Mouse (Mus musculus): ENCODE results near the gene Nfia. TPM values are rescaled to one million over a fixed set of nuclear protein-coding genes. Genes with fewer than 3 reads are reported as not detected.

Gene Nfia
- polyA plus RNA-seq, 1 experiment from 2014 or later = 21.3 TPM

DNA sequence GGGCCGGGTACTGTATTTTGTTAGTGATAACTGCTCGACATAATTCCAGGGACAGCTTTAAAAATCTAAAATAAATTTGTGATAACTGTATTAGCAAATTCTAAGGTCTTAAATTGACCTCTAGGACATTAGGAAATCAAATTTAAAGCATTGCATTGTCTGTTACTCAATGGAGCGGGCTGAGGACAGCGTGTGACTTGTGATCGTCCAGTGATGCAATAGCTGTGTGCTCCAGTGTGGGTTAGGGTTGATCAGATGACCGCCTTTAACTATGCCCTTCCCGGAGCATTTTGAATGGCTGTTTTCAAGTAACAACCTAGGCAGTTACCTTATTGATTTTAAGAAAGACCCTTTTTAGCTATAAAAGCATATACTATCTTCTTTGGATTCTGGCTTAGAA, 42.0 kb downstream of the Nfia start:
- DNase-seq (ENCODE audit: low spot score) = no peak
- Histone ChIP-seq H3K27me3 (ENCODE audit: low read depth, poor library complexity, severe bottlenecking) (0 out of 2 replicates have a peak, but pooled peaks cover 5% of the 10 kb centered on the region), H3K36me3 (no peaks in the 10 kb centered on the region), H3K27ac (no peak overlapping the region), H3K9me3 (replicated peaks) (no peaks in the 10 kb centered on the region), H3K4me3 (no peak overlapping the region), H3K4me1 (no peaks in the 10 kb centered on the region)
- 93% methylated on average over 7 of the region's 7 CpGs for WGBS

- Histone ChIP-seq H3K9me3 (replicated peaks) (no peaks in the 10 kb centered on the region), H3K36me3 (no peaks in the 10 kb centered on the region), H3K27me3 (ENCODE audit: low read depth, poor library complexity, severe bottlenecking) (no peaks in the 10 kb centered on the region), H3K4me1 (no peaks in the 10 kb centered on the region), H3K27ac (no peak overlapping the region), H3K4me3 (no peak overlapping the region)
- DNase-seq (ENCODE audit: low spot score) = no peak
Observed at GRCm38 (mm10) chr4:97816001-97816400, 43.5 kb downstream of the Nfia start.

DNA sequence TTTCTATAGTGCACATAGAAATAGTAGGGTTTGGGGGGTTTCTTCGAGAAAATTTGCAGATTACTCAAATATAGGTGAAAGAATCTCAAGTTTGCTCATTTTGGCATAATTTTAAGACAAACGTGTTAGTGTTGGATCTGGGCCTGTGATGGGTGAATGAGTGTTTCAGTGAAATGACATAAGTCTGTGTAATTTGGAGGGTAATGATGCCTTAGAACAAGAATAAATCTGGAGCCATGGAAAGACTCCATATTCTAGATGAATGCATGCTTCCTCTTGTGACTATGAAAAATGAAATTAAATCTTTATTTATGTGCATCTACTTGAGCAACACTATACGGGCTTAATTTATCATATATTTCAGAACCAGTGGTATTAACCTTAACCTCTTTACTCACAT, 44.2 kb downstream of the Nfia start:
- 88% methylated on average over 3 of the region's 3 CpGs for WGBS
- Histone ChIP-seq H3K27ac (no peak overlapping the region), H3K9me3 (replicated peaks) (no peaks in the 10 kb centered on the region), H3K27me3 (ENCODE audit: low read depth, poor library complexity, severe bottlenecking) (no peaks in the 10 kb centered on the region), H3K36me3 (no peaks in the 10 kb centered on the region), H3K4me3 (no peak overlapping the region), H3K4me1 (no peaks in the 10 kb centered on the region)
- DNase-seq (ENCODE audit: low spot score) = no peak

DNA sequence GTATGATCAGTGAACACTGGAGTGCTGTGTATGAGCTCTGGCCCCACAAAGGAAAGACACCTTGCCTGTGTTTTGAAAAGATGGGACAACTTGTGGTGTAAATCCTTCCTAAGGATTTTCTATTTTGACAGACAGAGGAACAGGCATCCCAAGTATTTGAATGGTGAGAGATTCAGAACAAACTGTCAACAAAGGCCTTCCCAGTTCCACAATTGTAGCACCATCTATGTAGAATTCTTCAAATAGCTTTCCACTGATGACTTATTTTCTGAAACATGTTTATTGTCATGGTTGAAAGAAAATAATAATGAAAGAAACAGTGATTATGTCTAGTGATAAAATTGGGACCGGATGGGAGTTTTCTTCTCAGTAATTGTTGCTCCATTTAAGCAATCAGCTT, 45.2 kb downstream of the Nfia start:
- no peak for DNase-seq (ENCODE audit: low spot score)
- no peaks in the 10 kb centered on the region for H3K36me3 ChIP-seq
- H3K27me3 ChIP-seq (ENCODE audit: low read depth, poor library complexity, severe bottlenecking) = no peaks in the 10 kb centered on the region
- no peak overlapping the region for H3K27ac ChIP-seq
- no peaks in the 10 kb centered on the region for H3K4me1 ChIP-seq
- no peaks in the 10 kb centered on the region for H3K9me3 ChIP-seq (replicated peaks)
- no peak overlapping the region for H3K4me3 ChIP-seq
- 79% methylated on average over 1 of the region's 1 CpGs for WGBS

DNA sequence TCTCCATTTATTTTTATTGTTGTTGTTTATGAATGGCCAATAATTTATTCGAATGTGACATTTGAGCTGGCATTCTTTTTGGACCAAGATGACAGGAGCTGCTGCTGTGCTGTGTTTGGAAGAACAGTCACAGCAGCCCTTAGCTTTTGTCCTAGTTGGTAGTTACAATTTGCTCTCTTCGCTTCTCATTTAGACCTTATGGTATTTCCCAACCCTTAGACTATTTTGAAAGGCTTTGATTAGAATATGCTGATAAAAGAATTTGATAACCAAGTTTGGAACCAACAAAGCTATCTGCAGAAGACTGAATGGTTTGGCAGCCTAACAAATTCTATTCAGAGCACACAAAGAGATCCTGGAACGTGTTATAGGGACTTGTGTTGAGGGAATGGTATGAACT, 46.0 kb downstream of the Nfia start:
- WGBS = 88% methylated on average over 3 of the region's 3 CpGs
- DNase-seq (ENCODE audit: low spot score) = no peak
- Histone ChIP-seq H3K27ac (no peak overlapping the region), H3K27me3 (ENCODE audit: low read depth, poor library complexity, severe bottlenecking) (no peaks in the 10 kb centered on the region), H3K9me3 (replicated peaks) (no peaks in the 10 kb centered on the region), H3K36me3 (no peaks in the 10 kb centered on the region), H3K4me3 (no peak overlapping the region), H3K4me1 (no peaks in the 10 kb centered on the region)

DNA sequence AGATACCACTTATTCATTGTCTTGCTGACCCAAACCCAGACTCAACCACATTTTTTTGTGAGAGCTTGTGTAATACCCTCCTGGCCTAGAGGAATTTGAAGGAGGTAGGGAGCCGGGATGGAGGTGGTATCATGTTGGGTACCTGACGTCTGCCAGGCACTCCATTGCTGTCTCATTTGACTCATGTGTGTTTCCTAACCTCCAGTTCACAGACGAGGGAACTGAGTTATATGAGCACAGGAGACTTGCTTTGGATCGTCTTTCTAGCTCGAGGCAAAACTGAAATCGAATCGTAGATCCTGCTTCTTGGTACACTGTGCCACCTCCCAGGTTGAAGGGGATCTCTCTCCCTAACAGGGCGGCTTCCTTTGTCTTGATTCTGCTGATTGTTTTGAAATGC, 46.6 kb downstream of the Nfia start:
- WGBS = 82% methylated on average over 8 of the region's 8 CpGs
- H3K27ac ChIP-seq = no peak overlapping the region

GRCm38 (mm10) chr4:97820474-97821259, 48.1 kb downstream of the Nfia start:
- Histone ChIP-seq H3K4me3 (no peak overlapping the region), H3K36me3 (no peaks in the 10 kb centered on the region), H3K27ac (no peak overlapping the region), H3K9me3 (replicated peaks) (no peaks in the 10 kb centered on the region), H3K4me1 (no peaks in the 10 kb centered on the region; the same call in 1 of the 2 replicates), H3K27me3 (ENCODE audit: low read depth, poor library complexity, severe bottlenecking) (no peaks in the 10 kb centered on the region)
- whole genome bisulfite sequencing = 82% methylated on average over 4 of the region's 4 CpGs
- no peak for DNase-seq (ENCODE audit: low spot score)

More for the DNA sequence above, 46.6 kb downstream of the Nfia start:
- DNase-seq (ENCODE audit: low spot score) = no peak
- Histone ChIP-seq H3K4me3 (no peak overlapping the region), H3K9me3 (replicated peaks) (no peaks in the 10 kb centered on the region), H3K36me3 (no peaks in the 10 kb centered on the region), H3K4me1 (no peaks in the 10 kb centered on the region), H3K27me3 (ENCODE audit: low read depth, poor library complexity, severe bottlenecking) (no peaks in the 10 kb centered on the region)

DNA sequence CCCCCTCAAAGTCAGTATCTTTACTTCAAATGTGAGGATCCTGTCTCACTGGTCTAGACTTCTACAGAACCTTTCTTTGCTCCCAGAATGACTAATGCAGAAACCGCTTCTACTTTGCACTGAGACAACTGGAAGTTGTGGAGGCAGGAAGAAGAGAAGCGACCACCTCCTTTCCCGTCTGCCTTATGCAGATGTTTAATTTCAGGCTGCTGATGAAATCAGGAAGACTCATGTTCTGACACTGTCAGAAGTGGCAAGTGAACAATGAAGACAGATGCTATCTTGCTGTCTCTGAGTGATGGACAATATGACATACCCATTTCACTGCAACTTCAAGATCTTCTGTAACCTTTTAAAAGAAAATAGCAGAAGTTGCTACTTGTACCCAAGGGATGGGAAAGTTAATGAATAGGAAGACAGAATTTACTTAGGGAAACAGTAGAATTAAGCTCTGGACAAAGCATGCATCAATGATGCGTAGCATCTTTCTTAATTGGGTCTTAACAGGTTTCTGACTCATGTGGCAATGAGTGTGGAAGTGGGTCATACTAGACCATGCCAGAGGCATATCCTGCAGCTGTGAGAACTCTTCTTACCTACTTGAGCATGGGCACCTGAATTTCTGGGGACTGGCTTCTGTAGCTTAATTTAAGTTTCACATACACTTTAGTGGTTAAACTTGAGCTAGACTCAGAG, 49.2 kb downstream of the Nfia start:
- no peak overlapping the region for H3K4me3 ChIP-seq
- no peak overlapping the region for H3K27ac ChIP-seq
- peaks cover 2% of the 10 kb centered on the region for H3K4me1 ChIP-seq
- 88% methylated on average over 4 of the region's 4 CpGs for WGBS
- DNase-seq (ENCODE audit: low spot score) = no peak
- no peaks in the 10 kb centered on the region for H3K27me3 ChIP-seq (ENCODE audit: low read depth, poor library complexity, severe bottlenecking)
- H3K9me3 ChIP-seq (replicated peaks) = no peaks in the 10 kb centered on the region
- no peaks in the 10 kb centered on the region for H3K36me3 ChIP-seq

DNA sequence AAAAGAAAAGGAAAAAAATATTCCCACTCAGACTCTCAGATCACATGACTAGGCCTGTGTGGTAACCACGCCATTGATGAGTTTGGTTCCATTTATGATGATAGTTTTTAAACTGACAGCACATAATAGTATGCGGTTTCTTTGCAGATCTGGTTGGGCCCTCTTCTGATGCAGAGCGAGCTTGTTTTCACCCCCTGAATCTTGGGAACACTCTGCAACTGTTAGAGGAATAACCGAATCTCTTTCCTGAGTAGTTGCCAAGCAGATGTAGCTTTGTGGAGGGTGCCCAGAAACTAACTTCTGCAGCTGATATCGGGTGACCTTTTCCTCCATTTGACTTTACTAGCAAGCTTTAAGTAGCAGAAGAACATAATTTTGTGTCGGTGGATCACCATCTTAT, 51.0 kb downstream of the Nfia start:
- no peaks in the 10 kb centered on the region for H3K27me3 ChIP-seq (ENCODE audit: low read depth, poor library complexity, severe bottlenecking)
- no peaks in the 10 kb centered on the region for H3K9me3 ChIP-seq (replicated peaks)
- H3K4me3 ChIP-seq = no peak overlapping the region
- 86% methylated on average over 6 of the region's 6 CpGs for WGBS
- peaks cover 16% of the 10 kb centered on the region for H3K4me1 ChIP-seq
- no peak for DNase-seq (ENCODE audit: low spot score)
- no peak overlapping the region for H3K27ac ChIP-seq
- H3K36me3 ChIP-seq = no peaks in the 10 kb centered on the region

DNA sequence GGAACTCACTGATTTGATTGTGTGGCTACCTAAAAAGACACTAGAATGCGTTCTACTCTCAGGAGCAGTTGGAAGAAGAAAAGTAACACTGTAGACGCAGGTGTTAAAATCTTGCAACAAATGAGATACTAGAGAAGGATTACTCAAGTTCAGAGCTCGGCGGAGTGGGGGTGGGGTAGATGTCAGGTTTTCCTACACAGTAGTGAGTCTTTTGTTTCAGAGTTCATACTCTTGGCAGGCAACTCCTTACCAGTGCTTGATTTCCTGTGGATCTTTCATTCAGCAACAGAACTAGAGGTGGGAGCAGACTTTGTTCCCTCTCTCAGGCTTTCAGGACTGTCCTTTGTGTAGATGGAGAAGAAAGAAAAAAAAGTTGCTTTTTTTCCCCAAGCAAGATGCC, 51.9 kb downstream of the Nfia start:
- Histone ChIP-seq H3K4me3 (no peak overlapping the region), H3K36me3 (no peaks in the 10 kb centered on the region), H3K4me1 (peaks cover 18% of the 10 kb centered on the region), H3K27me3 (ENCODE audit: low read depth, poor library complexity, severe bottlenecking) (no peaks in the 10 kb centered on the region), H3K9me3 (replicated peaks) (no peaks in the 10 kb centered on the region), H3K27ac (no peak overlapping the region)
- 73% methylated on average over 4 of the region's 4 CpGs for WGBS
- no peak for DNase-seq (ENCODE audit: low spot score)

DNA sequence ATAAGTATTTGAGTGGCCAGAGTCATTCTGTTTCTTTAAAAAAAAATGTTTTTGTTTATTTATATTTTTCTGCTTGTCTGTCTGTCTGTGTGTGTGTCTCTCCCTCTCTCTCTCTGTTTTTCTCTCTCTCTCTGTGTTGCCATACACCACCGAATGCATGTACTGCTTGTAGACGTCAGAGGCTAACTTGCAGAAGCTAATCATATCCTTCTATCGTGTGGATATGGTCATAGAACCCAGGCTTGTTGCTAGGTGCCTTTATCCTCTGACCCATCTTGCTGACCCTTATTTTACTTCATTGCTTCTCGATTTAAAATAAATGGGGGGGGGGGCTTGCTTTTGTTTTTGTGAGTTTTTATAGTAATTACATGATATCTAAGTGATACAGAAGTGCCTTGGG, 52.9 kb downstream of the Nfia start:
- H3K4me3 ChIP-seq = no peak overlapping the region
- H3K4me1 ChIP-seq = peaks cover 18% of the 10 kb centered on the region
- 87% methylated on average over 4 of the region's 4 CpGs for WGBS
- no peaks in the 10 kb centered on the region for H3K27me3 ChIP-seq (ENCODE audit: low read depth, poor library complexity, severe bottlenecking)
- no peak for DNase-seq (ENCODE audit: low spot score)
- no peaks in the 10 kb centered on the region for H3K9me3 ChIP-seq (replicated peaks)
- H3K36me3 ChIP-seq = no peaks in the 10 kb centered on the region
- no peak overlapping the region for H3K27ac ChIP-seq

DNA sequence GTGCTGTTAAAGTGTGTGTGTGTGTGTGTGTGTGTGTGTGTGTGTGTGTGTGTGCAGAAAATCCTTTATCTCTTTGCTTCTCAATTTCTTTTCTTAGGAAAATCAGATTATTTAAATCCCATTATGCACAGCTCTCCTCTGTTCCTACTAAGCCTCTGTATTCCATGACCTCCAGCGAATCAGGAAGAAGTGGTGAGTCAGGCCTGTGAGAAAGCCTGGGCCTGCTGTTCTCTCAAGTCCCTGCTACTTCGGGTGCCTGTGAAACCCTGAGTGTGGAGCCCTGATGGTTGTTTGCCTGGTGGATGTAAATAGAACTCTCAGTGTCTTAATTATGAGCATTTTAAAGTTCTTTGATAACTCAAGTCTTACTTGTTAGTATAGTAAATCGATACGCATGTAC, 53.3 kb downstream of the Nfia start:
- Histone ChIP-seq H3K4me3 (no peak overlapping the region), H3K27me3 (ENCODE audit: low read depth, poor library complexity, severe bottlenecking) (no peaks in the 10 kb centered on the region), H3K36me3 (no peaks in the 10 kb centered on the region), H3K27ac (no peak overlapping the region), H3K9me3 (replicated peaks) (no peaks in the 10 kb centered on the region), H3K4me1 (peaks cover 18% of the 10 kb centered on the region)
- no peak for DNase-seq (ENCODE audit: low spot score)
- WGBS = 82% methylated on average over 4 of the region's 4 CpGs

- Histone ChIP-seq H3K36me3 (no peaks in the 10 kb centered on the region), H3K4me1 (peaks cover 18% of the 10 kb centered on the region), H3K9me3 (replicated peaks) (no peaks in the 10 kb centered on the region), H3K27ac (no peak overlapping the region), H3K4me3 (no peak overlapping the region), H3K27me3 (ENCODE audit: low read depth, poor library complexity, severe bottlenecking) (no peaks in the 10 kb centered on the region)
- no peak for DNase-seq (ENCODE audit: low spot score)
- 61% methylated on average over 6 of the region's 6 CpGs for WGBS
Observed at GRCm38 (mm10) chr4:97827115-97827514, 54.6 kb downstream of the Nfia start.
